In the genomic region with DNA sequence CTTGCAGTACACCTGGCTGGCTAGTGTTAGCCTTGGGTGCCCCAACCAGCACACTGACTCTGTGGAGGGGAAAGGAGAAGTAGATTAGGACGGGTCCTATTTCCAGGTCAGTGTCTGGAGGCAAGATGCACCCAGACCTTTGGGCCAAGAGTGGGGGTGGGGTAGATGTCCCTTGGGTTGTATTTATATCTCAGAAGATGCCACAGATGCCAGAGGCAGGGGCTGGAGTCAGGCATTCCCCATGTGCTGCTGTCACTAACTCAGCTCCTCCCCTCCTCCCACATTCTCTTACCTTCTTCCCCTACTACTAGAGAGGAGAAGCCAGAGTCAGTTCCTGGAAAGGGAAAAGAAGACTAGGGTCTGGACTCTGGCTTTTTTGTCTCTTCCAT, we compare ENCODE assay signal across 13 mouse cellular contexts. TPM values are rescaled to one million over a fixed set of nuclear protein-coding genes. Genes with fewer than 3 reads are reported as not detected.
DNase-seq lines count a peak whose midpoint lies in the region; ATAC-seq and TF ChIP-seq lines count a peak whose summit lies in the region.
"Had no signal": no experiment of that assay in that cellular context is flagged by ENCODE, and none has a peak within 500 bp of the region (broad histone marks: within the 10 kb centered on the region; RNA-seq: fewer than 3 reads in every experiment).

No protein-coding gene starts in this region.

- peaks cover 69% of the 10 kb centered on the region for H3K79me3 ChIP-seq in C2C12 (ENCODE audit: low read depth)

- intact Hi-C loops in heart, postnatal 14 days (cut with DNase I): no loop called here

- peaks cover 35% of the 10 kb centered on the region for H3K4me1 ChIP-seq in embryonic facial prominence, embryonic 13.5 days
- H3K4me1 ChIP-seq in limb, embryonic 10.5 days: peaks cover 38% of the 10 kb centered on the region

- H3ac ChIP-seq in C2C12 (ENCODE audit: control insufficient read depth, insufficient read length, low read depth): peak overlapping the region; percentile 14

- H3K79me2 ChIP-seq in C2C12 (ENCODE audit: control insufficient read depth, insufficient read depth): peaks cover 81% of the 10 kb centered on the region

- ATAC-seq in embryonic facial prominence, embryonic 13.5 days (ENCODE audit: insufficient number of reproducible peaks, insufficient read depth, low FRiP score, low TSS enrichment, low read depth): no peak

- peaks cover 84% of the 10 kb centered on the region for H3K36me3 ChIP-seq in C2C12 (ENCODE audit: control insufficient read depth, insufficient read depth)
- peaks cover 31% of the 10 kb centered on the region for H3K36me3 ChIP-seq in embryonic facial prominence, embryonic 13.5 days
- peaks cover 52% of the 10 kb centered on the region for H3K36me3 ChIP-seq in limb, embryonic 10.5 days

- no peaks in the 10 kb centered on the region for H3K27me3 ChIP-seq in C2C12 (ENCODE audit: control insufficient read depth, insufficient read depth, insufficient read length)
- no peaks in the 10 kb centered on the region for H3K27me3 ChIP-seq in embryonic facial prominence, embryonic 13.5 days
- no peaks in the 10 kb centered on the region for H3K27me3 ChIP-seq in limb, embryonic 10.5 days (ENCODE audit: low read depth, poor library complexity, severe bottlenecking)

- peak; percentile 50 to 58 for DNase-seq in heart, adult 9 months (ENCODE audit: low spot score in 2 of 2)
- DNase-seq in heart, postnatal 14 days: no peak
- DNase-seq in limb, embryonic 10.5 days (ENCODE audit: low spot score): no peak
- DNase-seq in spleen, postnatal 36 days (ENCODE audit: low spot score in 2 of 2): no peak
- no peak for DNase-seq in ovary, postnatal 14 days (ENCODE audit: low spot score)
- DNase-seq in spleen, adult 18-20 months: no peak
- DNase-seq: cerebellum, adult 2 months; thymus, postnatal 14 days had no signal

- H3K9me3 ChIP-seq in embryonic facial prominence, embryonic 13.5 days: no peaks in the 10 kb centered on the region
- no peaks in the 10 kb centered on the region for H3K9me3 ChIP-seq in limb, embryonic 10.5 days (replicated peaks)
- H3K9me3 ChIP-seq: forebrain, embryonic 10.5 days had no signal

- H3K9ac ChIP-seq in embryonic facial prominence, embryonic 13.5 days: no peak overlapping the region
- H3K9ac ChIP-seq: lung, embryonic 14.5 days had no signal

- WGBS in embryonic facial prominence, embryonic 13.5 days: 41% methylated on average over 1 of the region's 1 CpGs
- 52% methylated on average over 1 of the region's 1 CpGs for WGBS in limb, embryonic 10.5 days

- no peak overlapping the region for H3K4me2 ChIP-seq in embryonic facial prominence, embryonic 13.5 days
- H3K4me2 ChIP-seq: lung, embryonic 14.5 days had no signal

- no peak for TF ChIP-seq CTCF in C2C12 (IDR thresholded peaks at IDR 0.05; ENCODE audit: control insufficient read depth, insufficient read depth, insufficient read length)

- peak overlapping the region; percentile 94 for H3K27ac ChIP-seq in embryonic facial prominence, embryonic 13.5 days
- H3K27ac ChIP-seq in limb, embryonic 10.5 days: peak overlapping the region; percentile 89

- H3K4me3 ChIP-seq in C2C12 (ENCODE audit: insufficient read depth, poor library complexity, severe bottlenecking): no peak overlapping the region
- H3K4me3 ChIP-seq in embryonic facial prominence, embryonic 13.5 days: no peak overlapping the region
- no peak overlapping the region for H3K4me3 ChIP-seq in limb, embryonic 10.5 days
- H3K4me3 ChIP-seq: forebrain, embryonic 10.5 days had no signal

TF ChIP-seq in C2C12, 6 proteins besides CTCF, POLR2A, EP300 and RAD21:
- TF ChIP-seq MYOD1 (IDR thresholded peaks at IDR 0.05; ENCODE audit: control insufficient read depth, insufficient read length, low read depth) (peak; percentile 92), MAX (IDR thresholded peaks at IDR 0.05) (peak; percentile 59), CEBPB (IDR thresholded peaks at IDR 0.05; ENCODE audit: low read depth) (no peak)

RNA-seq across cellular contexts. Expression of a gene that starts 7.4 kb away (rescaled TPM):
- 10 to 100 TPM; 61.1 to 70.4 TPM for total RNA-seq in heart, postnatal 14 days (2021)
- 104 TPM for polyA plus RNA-seq in C2C12 (2012; fragmentation: generic; extraction: Trizol)
- polyA plus RNA-seq in embryonic facial prominence, embryonic 13.5 days (2015; fragmentation: Nextera tagmentation; extraction: Ambion mirVana): 41.2 and 41.5 TPM in 2 replicates
- polyA plus RNA-seq in limb, embryonic 10.5 days (2016; fragmentation: Nextera tagmentation; extraction: Ambion mirVana): 33.5 and 36.6 TPM in 2 replicates

RNA-seq across cellular contexts. Expression of a gene that starts 19.2 kb away (rescaled TPM):
- 10 to 100 TPM; 16.6 to 18.4 TPM for total RNA-seq in heart, postnatal 14 days (2021)
- polyA plus RNA-seq in C2C12 (2012; fragmentation: generic; extraction: Trizol): 21.2 TPM
- 10.9 and 12.2 TPM in 2 replicates for polyA plus RNA-seq in embryonic facial prominence, embryonic 13.5 days (2015; fragmentation: Nextera tagmentation; extraction: Ambion mirVana)
- 22.1 and 22.8 TPM in 2 replicates for polyA plus RNA-seq in limb, embryonic 10.5 days (2016; fragmentation: Nextera tagmentation; extraction: Ambion mirVana)

RNA-seq across cellular contexts. Expression of a gene that starts 48.7 kb away (rescaled TPM):
- total RNA-seq in heart, postnatal 14 days (2021): not detected
- not detected for polyA plus RNA-seq in C2C12 (2012; fragmentation: generic; extraction: Trizol)
- 0.54 and 0.62 TPM in 2 replicates for polyA plus RNA-seq in embryonic facial prominence, embryonic 13.5 days (2015; fragmentation: Nextera tagmentation; extraction: Ambion mirVana)
- polyA plus RNA-seq in limb, embryonic 10.5 days (2016; fragmentation: Nextera tagmentation; extraction: Ambion mirVana): 0.28 and 0.30 TPM in 2 replicates
- total RNA-seq: adrenal gland, adult 18-20 months had no signal
- polyA plus RNA-seq: lung, embryonic 14.5 days had no signal

Comparison
In these comparisons a context has a peak if more than half of its experiments do, and no peak if none do; other contexts are left out.
1. DNase-seq: peak in heart, adult 9 months (2 of 2); none in heart, postnatal 14 days (0 of 2), limb, embryonic 10.5 days (single experiment), spleen, postnatal 36 days (0 of 2), ovary, postnatal 14 days (single experiment) and spleen, adult 18-20 months (0 of 2).